Mouse (Mus musculus) cerebellum, postnatal 36 days (tissue): Measurements from ENCODE around the gene Dcpp2.
"Not testable (repeated sequence)": the region's sequence is repeated elsewhere in the genome, so short reads cannot be mapped to it uniquely, and the experiment has no call there.

ENCODE experiments used
- DNase-seq, 2 experiments: peaks; one replicate each; pipeline ENCODE4 v3.0.0; 2021 to 2022; ENCODE audit warnings: mixed read lengths in 2 of 2

Dcpp2 gene

DNA sequence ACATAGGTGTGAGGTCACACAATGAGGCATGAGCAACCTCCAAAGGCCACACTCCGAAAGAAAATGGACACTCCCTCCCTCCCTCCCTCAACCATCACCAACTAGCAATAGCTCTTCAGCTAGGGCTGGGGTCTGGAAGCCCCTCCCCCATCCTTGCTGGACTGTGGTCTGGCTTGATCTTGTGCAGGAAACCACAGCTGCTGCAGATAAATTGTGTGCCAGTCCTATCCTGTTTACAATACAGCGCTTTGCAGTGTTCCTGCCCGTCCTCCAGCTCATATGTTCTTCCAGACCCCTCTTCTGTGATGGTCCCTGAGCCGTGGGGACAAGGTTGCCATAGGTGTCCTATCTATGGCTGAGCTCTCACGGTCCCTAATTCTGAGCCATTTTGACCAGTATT is 50.5 kb downstream of the Dcpp2 start:
- DNase-seq: no peak

DNA sequence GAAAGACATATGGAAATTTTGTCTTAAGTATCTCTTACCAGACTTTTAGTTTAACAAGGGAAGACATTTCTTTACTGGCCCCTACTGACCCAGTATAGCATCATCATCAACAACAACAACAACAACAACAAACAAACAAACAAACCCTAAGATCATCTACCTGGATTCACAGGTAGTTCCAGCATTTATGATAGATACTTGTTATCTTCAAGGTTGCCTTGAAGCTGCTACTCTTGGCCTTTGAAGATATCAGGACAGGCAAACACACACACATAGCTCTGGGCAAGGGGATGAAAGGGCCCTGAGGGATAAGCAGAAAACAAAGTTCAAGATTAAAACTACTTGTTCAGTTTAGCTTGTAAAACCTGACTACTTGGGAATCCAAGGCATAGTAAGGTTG is 60.7 kb downstream of the Dcpp2 start, which contains the start of gene Sbp:
Sbp (plus strand) TSS at position 301 of the 400 bp plus-strand sequence.
- DNase-seq: no peak

DNA sequence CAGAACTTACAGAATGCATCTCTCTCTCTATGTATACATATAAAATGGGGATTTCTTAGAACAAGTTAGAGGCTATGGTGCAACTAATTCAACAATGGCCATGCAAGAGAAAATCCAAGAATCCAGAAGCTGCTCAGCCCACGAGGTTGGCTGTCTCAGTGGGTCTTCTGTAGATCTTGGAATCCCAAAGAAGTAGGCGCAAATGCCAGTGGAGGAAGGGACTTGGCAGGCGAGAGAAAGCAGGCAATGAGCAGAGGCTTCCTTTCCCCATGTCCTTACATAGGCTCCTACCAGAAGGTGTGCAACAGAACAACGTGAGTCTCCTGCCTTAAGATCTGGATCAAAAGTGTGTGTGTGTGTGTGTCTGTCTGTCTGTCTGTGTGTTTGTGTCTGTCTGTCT is 66.8 kb downstream of the Dcpp2 start:
- DNase-seq: not testable (repeated sequence)

DNA sequence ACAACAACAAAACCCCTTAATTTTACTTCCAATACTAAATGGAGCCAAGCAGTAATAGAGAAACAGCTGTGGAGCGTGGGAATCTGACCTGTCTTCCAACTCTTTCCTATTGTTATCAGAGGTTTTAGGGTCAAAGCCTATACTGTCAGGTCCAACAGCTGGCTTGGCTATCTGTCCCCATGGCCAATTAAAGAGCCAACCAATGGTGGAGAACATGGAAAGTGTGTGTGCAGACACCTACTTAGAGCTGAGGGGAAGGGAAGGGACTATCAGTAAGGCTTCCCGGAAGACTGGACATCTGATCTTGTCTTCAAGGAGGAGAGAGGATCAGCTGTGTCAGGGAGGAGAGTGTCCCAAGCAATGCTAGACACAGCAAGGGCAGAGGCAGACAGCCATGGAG is 68.4 kb downstream of the Dcpp2 start:
- no peak for DNase-seq
